Mouse (Mus musculus) intestine, embryonic 14.5 days (tissue): ENCODE measurements at regions not wholly inside any gene's neighbourhood (a gene's known extent, or its start where the extent isn't known, plus 50 kb on each side); places are given as distances from the start of the nearest gene placed in this dataset.

ENCODE experiments used
- ATAC-seq: fragments of 200-750 bp; cut with Nextera tagmentation; replicated peaks from 2 replicates; pipeline ENCODE4 v1.8.0; 2017; ENCODE audit warnings: low read depth, moderate number of reproducible peaks, moderate TSS enrichment, moderate library complexity; ENCODE audit not compliant: low FRiP score, low TSS enrichment
- DNase-seq: peaks from one replicate; pipeline ENCODE4 v3.0.0-alpha.2; 2018; ENCODE audit warnings: low spot score
- H3K27ac ChIP-seq: fragments of 300-500 bp; sonication (generic); 2 replicates; pipeline ENCODE4 v1.5.1; 2014; ENCODE audit warnings: low read depth, mild to moderate bottlenecking, control low read depth
- H3K27me3 ChIP-seq: fragments of 300-500 bp; sonication (generic); replicated peaks from 2 replicates; pipeline ENCODE4 v1.6.1; 2014; ENCODE audit warnings: low read length, control low read depth; ENCODE audit not compliant: control insufficient read depth, insufficient read depth
- H3K36me3 ChIP-seq: fragments of 300-500 bp; sonication (generic); 2 replicates; pipeline ENCODE4 v1.6.1; 2014; ENCODE audit warnings: low read length, control low read depth; ENCODE audit not compliant: control insufficient read depth, insufficient read depth
- H3K4me1 ChIP-seq: fragments of 300-500 bp; sonication (generic); replicated peaks from 2 replicates; pipeline ENCODE4 v1.6.1; 2014; ENCODE audit warnings: low read length, control low read depth, mixed read lengths; ENCODE audit not compliant: control insufficient read depth, insufficient read depth
- H3K4me2 ChIP-seq: fragments of 300-500 bp; sonication (generic); 2 replicates; pipeline ENCODE4 v1.6.1; 2014; ENCODE audit warnings: low read length
- H3K4me3 ChIP-seq: fragments of 300-500 bp; sonication (generic); 2 replicates; pipeline ENCODE4 v1.5.1; 2014; ENCODE audit warnings: low read depth, low read length, control low read depth, mixed read lengths
- H3K9ac ChIP-seq: fragments of 300-500 bp; sonication (generic); 2 replicates; pipeline ENCODE4 v1.6.1; 2014; ENCODE audit warnings: mild to moderate bottlenecking, low read length
- H3K9me3 ChIP-seq: fragments of 300-500 bp; sonication (generic); 2 replicates; pipeline ENCODE4 v1.6.1; 2016; ENCODE audit warnings: low read length, control low read depth; ENCODE audit not compliant: control insufficient read depth
- WGBS: fragments of 180-500 bp; shearing (Covaris S2); extraction: QIAGEN DNeasy Blood & Tissue Kit; methylation state at CpG from one replicate; pipeline ENCODE4 v1.1.7; 2014; 5-methylcytosine and 5-hydroxymethylcytosine counted together

DNA sequence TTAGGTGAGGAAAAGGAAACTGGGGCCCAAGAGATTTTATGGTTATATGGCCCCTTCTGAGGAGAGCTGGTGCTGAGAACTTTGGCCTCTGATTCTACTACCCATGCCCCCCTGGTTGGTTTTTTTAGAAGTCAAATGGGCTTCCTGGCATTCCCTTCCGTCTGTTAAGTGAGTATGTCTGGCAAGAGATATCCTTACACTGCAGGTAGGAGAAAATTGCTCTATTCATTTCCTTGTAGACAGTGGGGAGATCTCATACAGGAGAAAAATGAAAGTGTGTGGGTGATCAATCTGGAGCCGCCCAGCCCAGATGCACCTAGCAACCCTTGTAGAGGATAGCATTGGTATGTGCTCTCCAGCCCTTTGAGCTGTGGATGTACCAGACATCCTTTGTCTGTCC is 418.5 kb downstream of the Adra2a start:
- no peak for ATAC-seq
- Histone ChIP-seq H3K9me3 (no peaks in the 10 kb centered on the region), H3K9ac (no peak overlapping the region), H3K36me3 (no peaks in the 10 kb centered on the region), H3K4me3 (no peak overlapping the region), H3K27ac (no peak overlapping the region), H3K4me2 (no peak overlapping the region), H3K4me1 (no peaks in the 10 kb centered on the region), H3K27me3 (no peaks in the 10 kb centered on the region)
- DNase-seq = no peak
- 75% methylated on average over 2 of the region's 2 CpGs for WGBS

DNA sequence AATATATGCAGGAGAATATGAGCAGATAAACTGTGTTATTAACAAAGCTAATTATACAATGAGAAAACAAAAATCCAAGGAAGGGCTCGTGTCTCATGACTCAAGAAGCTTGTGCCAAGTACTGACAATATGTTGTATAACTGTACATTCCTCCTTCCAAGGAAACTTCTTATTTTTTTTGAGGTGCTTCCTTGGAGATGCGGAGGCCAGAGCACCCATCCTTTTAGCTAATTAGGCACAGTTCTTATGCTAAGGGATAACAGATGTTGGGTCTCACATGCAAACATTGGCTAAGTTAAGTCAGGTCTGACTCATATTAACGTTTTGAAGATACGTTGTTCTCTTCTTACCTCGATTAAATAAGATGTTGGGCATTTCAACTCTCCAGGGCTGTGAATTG is 426.1 kb downstream of the Adra2a start:
- no peaks in the 10 kb centered on the region for H3K27me3 ChIP-seq
- no peaks in the 10 kb centered on the region for H3K9me3 ChIP-seq
- 80% methylated on average over 5 of the region's 5 CpGs for WGBS
- DNase-seq (no peak), ATAC-seq (no peak)
- H3K27ac ChIP-seq = no peak overlapping the region
- no peaks in the 10 kb centered on the region for H3K4me1 ChIP-seq
- no peak overlapping the region for H3K4me2 ChIP-seq
- no peaks in the 10 kb centered on the region for H3K36me3 ChIP-seq
- no peak overlapping the region for H3K4me3 ChIP-seq
- H3K9ac ChIP-seq = no peak overlapping the region

DNA sequence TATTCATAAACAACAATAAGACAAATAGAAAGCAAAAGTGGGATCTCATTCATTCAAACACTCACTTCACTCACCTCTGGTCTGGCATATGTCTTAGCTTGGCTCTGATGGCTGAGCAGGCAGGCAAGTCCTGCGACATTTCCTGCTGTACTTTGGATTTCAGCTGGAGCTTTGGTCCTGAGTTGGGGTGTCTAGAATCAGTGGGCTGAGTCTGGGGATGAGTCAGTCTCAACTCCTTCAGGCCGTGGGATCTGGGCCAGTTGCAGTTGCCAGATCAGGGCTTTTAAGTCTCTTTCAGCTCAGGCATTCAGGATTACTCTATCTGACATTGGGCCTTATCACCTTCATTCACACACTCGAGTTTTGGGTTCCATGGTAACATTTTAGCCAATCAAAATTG is 454.1 kb downstream of the Adra2a start:
- DNase-seq = no peak
- Histone ChIP-seq H3K4me3 (no peak overlapping the region), H3K27ac (no peak overlapping the region), H3K36me3 (no peaks in the 10 kb centered on the region), H3K9ac (no peak overlapping the region), H3K4me1 (no peaks in the 10 kb centered on the region), H3K4me2 (no peak overlapping the region), H3K27me3 (no peaks in the 10 kb centered on the region), H3K9me3 (no peaks in the 10 kb centered on the region)
- WGBS = 66% methylated on average over 3 of the region's 3 CpGs
- ATAC-seq = no peak

DNA sequence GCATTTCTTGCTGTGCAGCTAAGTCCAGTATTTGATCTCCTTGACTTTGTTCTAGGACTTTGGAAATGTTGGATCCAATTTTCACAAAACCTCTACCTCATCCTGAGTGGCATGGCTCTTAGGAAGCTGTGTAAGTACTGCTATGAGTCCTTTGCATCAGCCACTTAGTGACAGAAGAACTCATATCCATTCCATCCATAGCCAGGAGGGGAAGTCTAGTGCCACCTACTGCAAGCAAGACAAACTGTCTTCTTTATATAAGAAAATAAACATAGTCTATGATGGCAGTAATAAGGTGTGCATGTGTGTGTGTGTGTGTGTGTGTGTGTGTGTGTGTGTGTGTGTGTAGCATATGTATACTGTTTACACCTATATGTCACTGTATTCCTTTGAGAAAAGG is 489.9 kb downstream of the Adra2a start:
- no peak for ATAC-seq
- H3K4me3 ChIP-seq = no peak overlapping the region
- DNase-seq = no peak

DNA sequence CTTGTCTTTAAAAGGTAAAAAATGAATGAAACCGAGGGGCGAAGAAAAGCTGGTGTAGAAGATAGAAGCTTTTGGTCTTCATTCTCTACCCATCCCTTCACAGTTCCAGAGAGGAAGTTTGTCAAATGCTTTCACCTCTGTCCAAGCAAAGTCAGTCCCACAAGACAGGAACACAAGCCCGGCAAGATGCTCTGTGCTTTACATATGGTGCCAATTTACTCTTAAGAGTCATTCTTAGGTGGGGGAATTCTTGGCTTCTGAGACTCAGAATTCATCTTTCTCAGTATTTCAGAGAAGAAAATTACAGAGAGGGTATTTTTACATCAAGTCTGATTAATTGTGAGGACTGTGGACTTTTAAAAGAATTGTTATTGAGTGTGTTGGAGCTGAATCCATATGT is 511.4 kb downstream of the Adra2a start:
- Histone ChIP-seq H3K4me1 (no peaks in the 10 kb centered on the region), H3K9ac (no peak overlapping the region), H3K27me3 (no peaks in the 10 kb centered on the region), H3K27ac (no peak overlapping the region), H3K36me3 (no peaks in the 10 kb centered on the region), H3K4me3 (no peak overlapping the region), H3K9me3 (no peaks in the 10 kb centered on the region), H3K4me2 (no peak overlapping the region)
- DNase-seq = no peak
- no peak for ATAC-seq
- WGBS = 88% methylated on average over 3 of the region's 3 CpGs

More for the DNA sequence above, 489.9 kb downstream of the Adra2a start:
- Histone ChIP-seq H3K9me3 (no peaks in the 10 kb centered on the region), H3K27me3 (no peaks in the 10 kb centered on the region), H3K9ac (no peak overlapping the region), H3K4me2 (no peak overlapping the region), H3K36me3 (no peaks in the 10 kb centered on the region), H3K4me1 (no peaks in the 10 kb centered on the region), H3K27ac (no peak overlapping the region)

GRCm38 (mm10) chr19:54557984-54558383 is 514.0 kb downstream of the Adra2a start:
- DNase-seq (no peak), ATAC-seq (no peak)
- Histone ChIP-seq H3K9me3 (no peaks in the 10 kb centered on the region), H3K4me3 (no peak overlapping the region), H3K4me2 (no peak overlapping the region), H3K27me3 (no peaks in the 10 kb centered on the region), H3K4me1 (no peaks in the 10 kb centered on the region), H3K9ac (no peak overlapping the region), H3K27ac (no peak overlapping the region), H3K36me3 (no peaks in the 10 kb centered on the region)
- 90% methylated on average over 3 of the region's 3 CpGs for WGBS

- no peak overlapping the region for H3K4me3 ChIP-seq
- H3K27ac ChIP-seq = no peak overlapping the region
- no peaks in the 10 kb centered on the region for H3K4me1 ChIP-seq
- H3K9me3 ChIP-seq = no peaks in the 10 kb centered on the region
- DNase-seq (no peak), ATAC-seq (no peak)
- no peak overlapping the region for H3K9ac ChIP-seq
- no peak overlapping the region for H3K4me2 ChIP-seq
- H3K27me3 ChIP-seq = no peaks in the 10 kb centered on the region
- WGBS = 94% methylated on average over 2 of the region's 2 CpGs
- H3K36me3 ChIP-seq = no peaks in the 10 kb centered on the region
These were observed 539.6 kb downstream of the Adra2a start for GRCm38 (mm10) chr19:54583574-54583973.

- DNase-seq = no peak
- WGBS = 70% methylated on average over 3 of the region's 3 CpGs
These were observed 540.8 kb downstream of the Adra2a start for GRCm38 (mm10) chr19:54584687-54585237.

DNA sequence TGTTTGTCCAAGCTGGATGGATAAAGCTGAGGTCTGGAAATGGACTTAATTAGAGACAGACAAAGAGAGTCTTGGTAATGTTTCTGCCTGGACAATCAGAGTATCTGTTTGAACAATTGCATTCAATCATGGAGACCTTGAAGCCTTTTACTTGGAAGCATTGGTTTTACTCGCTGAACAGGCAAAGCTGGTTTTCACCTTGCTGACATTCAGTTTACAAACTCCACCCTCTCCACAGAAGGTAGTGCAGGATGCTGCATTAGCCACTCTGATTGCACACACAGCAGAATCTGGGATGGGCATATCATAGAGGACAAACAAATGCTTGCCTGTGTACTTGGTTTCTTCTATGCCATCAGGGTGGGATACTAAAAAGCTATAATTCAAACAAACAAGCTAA is 541.4 kb downstream of the Adra2a start:
- Histone ChIP-seq H3K27me3 (no peaks in the 10 kb centered on the region), H3K4me1 (no peaks in the 10 kb centered on the region), H3K27ac (no peak overlapping the region), H3K9ac (no peak overlapping the region), H3K4me3 (no peak overlapping the region), H3K4me2 (no peak overlapping the region), H3K9me3 (no peaks in the 10 kb centered on the region), H3K36me3 (no peaks in the 10 kb centered on the region)
- DNase-seq = no peak
- ATAC-seq = no peak
- WGBS = 57% methylated on average over 1 of the region's 1 CpGs

More at GRCm38 (mm10) chr19:54584687-54585237, 540.8 kb downstream of the Adra2a start:
- H3K9ac ChIP-seq = no peak overlapping the region
- H3K27ac ChIP-seq = no peak overlapping the region
- H3K27me3 ChIP-seq = no peaks in the 10 kb centered on the region
- no peak overlapping the region for H3K4me3 ChIP-seq
- H3K9me3 ChIP-seq = no peaks in the 10 kb centered on the region
- no peak overlapping the region for H3K4me2 ChIP-seq
- H3K36me3 ChIP-seq = no peaks in the 10 kb centered on the region
- no peak for ATAC-seq
- H3K4me1 ChIP-seq = no peaks in the 10 kb centered on the region
